In genomic region chr11:77317721-77318477, GRCm38 (mm10) we compare ENCODE assay signal across 8 mouse cellular contexts.
A peak's percentile ranks its signal among the peaks of the same experiment; 100 is the strongest.
DNase-seq lines count a peak whose midpoint lies in the region; ATAC-seq and TF ChIP-seq lines count a peak whose summit lies in the region.

No protein-coding gene starts in this region.

- 53% methylated on average over 3 of the region's 3 CpGs for WGBS in forebrain, postnatal 0 days
- 69% methylated on average over 3 of the region's 3 CpGs for WGBS in forebrain, embryonic 13.5 days
- WGBS in hindbrain, embryonic 11.5 days = 71% methylated on average over 3 of the region's 3 CpGs

- H3K27ac ChIP-seq in forebrain, postnatal 0 days (ENCODE audit: low read depth, low read length) = no peak overlapping the region
- no peak overlapping the region for H3K27ac ChIP-seq in forebrain, embryonic 13.5 days
- H3K27ac ChIP-seq in hindbrain, embryonic 11.5 days (ENCODE audit: low read depth, low read length) = no peak overlapping the region

- intact Hi-C loops in heart, postnatal 14 days (cut with DNase I) = loop anchor here (1.0 to 10.0 kb wide), 4 partner anchors 128 to 307 kb away; partner anchors contain the start of gene Git1

- TF ChIP-seq CTCF in forebrain, postnatal 0 days (IDR thresholded peaks at IDR 0.05; ENCODE audit: low read depth) = peak; percentile 44

- H3K4me3 ChIP-seq in forebrain, postnatal 0 days (ENCODE audit: low read depth, low read length) = no peak overlapping the region
- H3K4me3 ChIP-seq in forebrain, embryonic 13.5 days = no peak overlapping the region
- H3K4me3 ChIP-seq in hindbrain, embryonic 11.5 days (ENCODE audit: low read depth, low read length) = no peak overlapping the region

- DNase-seq in forebrain, postnatal 0 days = peak; percentile 22
- DNase-seq in thymus, postnatal 0 days (ENCODE audit: low spot score) = peak; percentile 26
- DNase-seq in thymus, postnatal 4 days = no peak
- peak; percentile 9 to 42 for DNase-seq in heart, postnatal 14 days
- no peak for DNase-seq in gastrocnemius, postnatal 25 days
- no peak for DNase-seq in hindbrain, embryonic 11.5 days (ENCODE audit: low spot score)

- ATAC-seq in forebrain, postnatal 0 days = no peak
- no peak for ATAC-seq in forebrain, embryonic 13.5 days
- ATAC-seq in megakaryocyte-erythroid progenitor cell, adult 5-6 weeks (replicated peaks; ENCODE audit: low FRiP score, low TSS enrichment, poor library complexity, severe bottlenecking) = 0 out of 2 replicates have a peak, but pooled peaks have one; percentile 26
- no peak for ATAC-seq in hindbrain, embryonic 11.5 days (ENCODE audit: low FRiP score)

- H3K4me2 ChIP-seq in forebrain, postnatal 0 days (ENCODE audit: low read depth) = no peak overlapping the region
- no peak overlapping the region for H3K4me2 ChIP-seq in forebrain, embryonic 13.5 days
- H3K4me2 ChIP-seq in hindbrain, embryonic 11.5 days (replicated peaks; ENCODE audit: low read depth, low read length) = no peak overlapping the region

- H3K9me3 ChIP-seq in forebrain, postnatal 0 days (ENCODE audit: low read length) = no peaks in the 10 kb centered on the region
- no peaks in the 10 kb centered on the region for H3K9me3 ChIP-seq in forebrain, embryonic 13.5 days (replicated peaks)
- no peaks in the 10 kb centered on the region for H3K9me3 ChIP-seq in hindbrain, embryonic 11.5 days (ENCODE audit: control insufficient read depth, low read length)

- no peaks in the 10 kb centered on the region for H3K36me3 ChIP-seq in forebrain, postnatal 0 days (ENCODE audit: insufficient read depth)
- H3K36me3 ChIP-seq in forebrain, embryonic 13.5 days (ENCODE audit: poor library complexity, severe bottlenecking) = no peaks in the 10 kb centered on the region
- no peaks in the 10 kb centered on the region for H3K36me3 ChIP-seq in hindbrain, embryonic 11.5 days (ENCODE audit: control insufficient read depth, insufficient read depth, low read length)

- no peaks in the 10 kb centered on the region for H3K4me1 ChIP-seq in forebrain, postnatal 0 days (ENCODE audit: insufficient read depth)
- H3K4me1 ChIP-seq in forebrain, embryonic 13.5 days = no peaks in the 10 kb centered on the region
- H3K4me1 ChIP-seq in hindbrain, embryonic 11.5 days (replicated peaks; ENCODE audit: control insufficient read depth, insufficient read depth, low read length) = no peaks in the 10 kb centered on the region

- no peak overlapping the region for H3K9ac ChIP-seq in forebrain, postnatal 0 days
- H3K9ac ChIP-seq in forebrain, embryonic 13.5 days = no peak overlapping the region
- H3K9ac ChIP-seq in hindbrain, embryonic 11.5 days (ENCODE audit: low read depth, low read length) = no peak overlapping the region

- no peaks in the 10 kb centered on the region for H3K27me3 ChIP-seq in forebrain, postnatal 0 days (ENCODE audit: insufficient read depth, low read length)
- no peaks in the 10 kb centered on the region for H3K27me3 ChIP-seq in forebrain, embryonic 13.5 days
- no peaks in the 10 kb centered on the region for H3K27me3 ChIP-seq in hindbrain, embryonic 11.5 days (ENCODE audit: control insufficient read depth, insufficient read depth, low read length)

Comparison
In these comparisons a context has a peak if more than half of its experiments do, and no peak if none do; other contexts are left out.
1. DNase-seq: peak in forebrain, postnatal 0 days (single experiment), thymus, postnatal 0 days (single experiment) and heart, postnatal 14 days (2 of 2); none in thymus, postnatal 4 days (single experiment), gastrocnemius, postnatal 25 days (single experiment) and hindbrain, embryonic 11.5 days (single experiment).